Mouse (Mus musculus): Measurements from ENCODE around the gene Tcf12. TPM values are rescaled to one million over a fixed set of nuclear protein-coding genes. Genes with fewer than 3 reads are reported as not detected.

Gene Tcf12
- total and polyA plus RNA-seq, 3 experiments, result 41.4 to 42.3 (median 41.7) TPM

- Histone ChIP-seq H3K9ac (ENCODE audit: insufficient read depth, low read depth) (no peak overlapping the region), H3K79me2 (replicated peaks; ENCODE audit: control insufficient read depth, extremely low read depth, insufficient read depth, poor library complexity, severe bottlenecking) (no peaks in the 10 kb centered on the region), H3K9me3 (replicated peaks; ENCODE audit: low read length) (no peaks in the 10 kb centered on the region), H3K27ac (ENCODE audit: insufficient read depth, low read depth) (no peak overlapping the region), H3K4me3 (replicated peaks in 1 of 3; ENCODE audit: low read depth in 2 of 3, low read length in 2 of 3, poor library complexity in 1 of 3) (no peak overlapping the region), H3K36me3 (replicated peaks in 1 of 2; ENCODE audit: control insufficient read depth in 1 of 2, insufficient read depth in 1 of 2, low read length in 1 of 2) (no peaks in the 10 kb centered on the region), H3K4me2 (ENCODE audit: insufficient read depth, low read depth, poor library complexity, severe bottlenecking) (no peak overlapping the region), H3K27me3 (replicated peaks) (no peaks in the 10 kb centered on the region), H3K4me1 (ENCODE audit: control insufficient read depth in 1 of 2, insufficient read depth in 2 of 2) (peaks cover 3 to 49% of the 10 kb centered on the region in 2 experiments)
- dilution Hi-C loops (cut with MboI; ENCODE audit: extremely low pct_ligation_motif_present, extremely low pct_unique_long_range_greater_than_20kb, low sequenced_read_pairs) (no loop called here), in situ Hi-C loops (cut with MboI; ENCODE audit: low pct_ligation_motif_present, low pct_unique_long_range_greater_than_20kb, low sequenced_read_pairs) (loop anchor here (5.0 kb wide), 2 partner anchors 361 to 576 kb away; no protein-coding TSS in a partner anchor)
- TF ChIP-seq CHD1 (IDR thresholded peaks at IDR 0.05; ENCODE audit: low read depth, low read length), result no peak
- TF ChIP-seq TBP (conservative IDR thresholded peaks at IDR 0.05; ENCODE audit: low read depth, low read length), result no peak
- no peak for TF ChIP-seq ELF1 (IDR thresholded peaks at IDR 0.05; ENCODE audit: low read depth, low read length)
- no peak for TF ChIP-seq IRF4 (IDR thresholded peaks at IDR 0.05; ENCODE audit: low read depth, low read length)
- TF ChIP-seq BHLHE40 (IDR thresholded peaks at IDR 0.05; ENCODE audit: low read depth, low read length), result no peak
- no peak for TF ChIP-seq ZC3H11A (IDR thresholded peaks at IDR 0.05; ENCODE audit: low read depth, low read length)
- TF ChIP-seq ZNF384 (IDR thresholded peaks at IDR 0.05; ENCODE audit: low read depth, low read length), result no peak
- no peak for TF ChIP-seq POLR2A (IDR thresholded peaks at IDR 0.05; ENCODE audit: low read depth, low read length)
- no peak for TF ChIP-seq JUND (conservative IDR thresholded peaks at IDR 0.05; ENCODE audit: low read depth, low read length)
- TF ChIP-seq NELFE (IDR thresholded peaks at IDR 0.05; ENCODE audit: low read depth, low read length), result no peak
- no peak for DNase-seq (ENCODE audit: extremely low read depth)
Measured at GRCm38 (mm10) chr9:71830994-71831393, 280.7 kb downstream of the Tcf12 start.

- TF ChIP-seq CHD2 (IDR thresholded peaks at IDR 0.05; ENCODE audit: low read length), result no peak
- TF ChIP-seq CTCF (conservative IDR thresholded peaks at IDR 0.05 in 1 of 2, IDR thresholded peaks at IDR 0.05 in 1 of 2; ENCODE audit: low read depth in 2 of 2, low read length in 2 of 2), result no peak
- TF ChIP-seq MAZ (IDR thresholded peaks at IDR 0.05; ENCODE audit: low read depth, low read length), result no peak
- TF ChIP-seq IRF4 (IDR thresholded peaks at IDR 0.05; ENCODE audit: low read depth, low read length), result no peak
- no peak for TF ChIP-seq TCF12 (IDR thresholded peaks at IDR 0.05; ENCODE audit: low read depth, low read length)
- TF ChIP-seq RAD21 (IDR thresholded peaks at IDR 0.05; ENCODE audit: low read depth, low read length), result no peak
- no peak for TF ChIP-seq POLR2A (IDR thresholded peaks at IDR 0.05; ENCODE audit: low read depth, low read length)
- no peak for TF ChIP-seq HCFC1 (IDR thresholded peaks at IDR 0.05; ENCODE audit: low read depth, low read length)
- no peak for TF ChIP-seq RCOR1 (conservative IDR thresholded peaks at IDR 0.05; ENCODE audit: low read depth, low read length)
- TF ChIP-seq SIN3A (IDR thresholded peaks at IDR 0.05; ENCODE audit: low read length), result no peak
- no peak for TF ChIP-seq MAFK (IDR thresholded peaks at IDR 0.05; ENCODE audit: insufficient replicate concordance, low read length)
- no peak for TF ChIP-seq USF1 (IDR thresholded peaks at IDR 0.05; ENCODE audit: low read depth, low read length)
- no peak for TF ChIP-seq ELF1 (IDR thresholded peaks at IDR 0.05; ENCODE audit: low read depth, low read length)
- no peak for TF ChIP-seq E2F4 (IDR thresholded peaks at IDR 0.05; ENCODE audit: insufficient replicate concordance, low read depth, low read length)
- no peak for TF ChIP-seq MXI1 (IDR thresholded peaks at IDR 0.05; ENCODE audit: low read depth, low read length)
- Histone ChIP-seq H3K4me3 (replicated peaks in 1 of 3; ENCODE audit: low read depth in 2 of 3, low read length in 2 of 3, poor library complexity in 1 of 3) (no peak overlapping the region), H3K9me3 (replicated peaks; ENCODE audit: low read length) (no peaks in the 10 kb centered on the region), H3K27me3 (replicated peaks) (no peaks in the 10 kb centered on the region), H3K4me2 (ENCODE audit: insufficient read depth, low read depth, poor library complexity, severe bottlenecking) (no peak overlapping the region), H3K36me3 (replicated peaks in 1 of 2; ENCODE audit: control insufficient read depth in 1 of 2, insufficient read depth in 1 of 2, low read length in 1 of 2) (no peaks in the 10 kb centered on the region), H3K27ac (ENCODE audit: insufficient read depth, low read depth) (no peak overlapping the region), H3K9ac (ENCODE audit: insufficient read depth, low read depth) (no peak overlapping the region), H3K79me2 (replicated peaks; ENCODE audit: control insufficient read depth, extremely low read depth, insufficient read depth, poor library complexity, severe bottlenecking) (no peaks in the 10 kb centered on the region), H3K4me1 (ENCODE audit: control insufficient read depth in 1 of 2, insufficient read depth in 2 of 2) (peaks cover 3 to 44% of the 10 kb centered on the region in 2 experiments)
- dilution Hi-C loops (cut with MboI; ENCODE audit: extremely low pct_ligation_motif_present, extremely low pct_unique_long_range_greater_than_20kb, low sequenced_read_pairs) (no loop called here), in situ Hi-C loops (cut with MboI; ENCODE audit: low pct_ligation_motif_present, low pct_unique_long_range_greater_than_20kb, low sequenced_read_pairs) (loop anchor here (5.0 kb wide), 2 partner anchors 362 to 577 kb away; no protein-coding TSS in a partner anchor)
- DNase-seq (ENCODE audit: extremely low read depth), result no peak
Measured at GRCm38 (mm10) chr9:71830365-71830764, 281.3 kb downstream of the Tcf12 start.

Measured in CH12.LX (cell line).